Mouse (Mus musculus) spleen, adult 12 weeks (tissue): ENCODE data around the gene Tgif1.
"Not testable (repeated sequence)": the region's sequence is repeated elsewhere in the genome, so short reads cannot be mapped to it uniquely, and the experiment has no call there.

Experiments
- DNase-seq: peaks from one replicate; pipeline ENCODE4 v3.0.0; 2022; ENCODE audit warnings: low spot score

Tgif1 gene

GRCm38 (mm10) chr17:70843252-70843651, 10.1 kb downstream of the Tgif1 start:
- DNase-seq, result no peak

GRCm38 (mm10) chr17:70838533-70838932, 14.8 kb downstream of the Tgif1 start:
- no peak for DNase-seq

DNA sequence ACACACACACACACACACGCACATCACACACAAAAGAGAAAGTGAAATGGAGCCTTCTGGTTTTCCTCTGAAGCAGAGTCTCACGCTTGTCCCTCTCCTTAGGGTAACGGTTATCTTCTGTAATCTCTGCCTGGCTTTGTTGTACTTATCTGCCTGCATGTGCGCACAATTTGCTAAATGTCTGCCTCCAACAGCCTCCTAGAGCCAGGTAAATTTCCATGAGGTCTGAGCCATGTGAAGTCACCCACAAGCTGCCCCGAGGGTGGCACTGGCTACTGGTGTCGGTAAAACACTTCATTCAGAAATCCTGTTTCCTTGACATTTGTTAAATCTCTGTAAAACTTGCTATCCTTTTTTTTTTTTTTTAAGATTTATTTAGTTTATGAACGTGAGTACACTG, 15.3 kb downstream of the Tgif1 start:
- no peak for DNase-seq

GRCm38 (mm10) chr17:70837474-70837873, 15.9 kb downstream of the Tgif1 start:
- DNase-seq, result not testable (repeated sequence)

GRCm38 (mm10) chr17:70836820-70837219, 16.5 kb downstream of the Tgif1 start:
- DNase-seq, result no peak

DNA sequence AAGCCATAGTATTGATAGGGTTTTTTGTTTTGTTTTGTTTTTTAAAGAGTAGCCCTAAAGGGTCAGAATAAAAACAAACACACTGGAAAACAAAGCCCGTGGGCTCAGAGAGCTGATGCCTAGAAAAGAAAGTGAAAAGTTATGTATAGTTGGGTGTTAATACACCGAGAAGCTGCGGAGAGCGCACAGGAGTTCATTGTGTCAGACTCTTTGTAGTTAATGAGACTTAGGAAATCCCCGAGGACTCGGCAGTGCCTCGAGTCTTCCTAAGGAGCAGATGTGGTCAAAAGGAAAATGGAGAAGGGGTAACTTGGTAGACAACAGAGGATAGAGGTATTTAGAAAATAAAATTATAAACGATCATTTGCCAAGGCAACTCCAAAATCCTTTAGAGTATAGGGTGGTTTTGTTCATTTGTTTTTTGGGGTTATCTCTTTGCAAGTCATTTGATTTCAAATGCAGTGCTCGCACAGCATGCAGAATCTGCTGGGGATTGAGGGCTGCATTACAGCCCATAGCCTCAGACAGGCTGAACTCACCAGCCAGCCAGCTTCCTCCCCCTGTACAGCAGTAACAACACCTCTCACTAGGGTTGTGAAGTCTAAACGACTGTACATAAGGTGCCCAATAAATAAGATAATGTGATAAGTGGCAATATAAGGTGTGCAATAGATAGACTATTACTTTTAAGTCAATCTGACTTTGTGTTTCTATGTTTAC, 18.1 kb downstream of the Tgif1 start:
- DNase-seq, result no peak

DNA sequence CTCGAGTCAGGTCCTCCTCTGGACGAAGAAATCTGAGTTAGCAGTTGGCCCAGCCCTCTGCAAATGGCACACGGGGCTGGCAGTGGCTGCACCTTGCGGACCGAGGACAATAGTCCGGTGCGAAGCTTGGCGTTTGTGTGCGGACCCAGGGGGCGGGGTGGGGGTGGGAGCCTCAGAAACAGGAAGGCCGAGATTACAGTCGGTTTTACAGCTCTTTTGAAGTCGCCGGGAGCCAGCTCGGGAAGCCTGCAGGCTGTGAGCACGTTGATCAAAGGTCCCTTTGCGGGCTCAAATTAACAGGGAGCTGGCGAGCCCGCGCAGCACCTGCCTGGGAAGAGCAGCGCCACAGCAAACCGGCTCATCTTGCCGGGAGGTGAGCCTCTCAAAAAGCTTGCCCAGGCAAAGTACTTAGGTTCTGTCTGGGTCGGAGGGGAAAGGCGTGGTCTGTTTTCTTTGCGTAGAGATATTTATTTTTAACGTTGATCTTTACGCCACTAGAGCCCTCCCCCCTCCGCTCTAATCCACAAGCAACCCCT, 18.8 kb downstream of the Tgif1 start:
- no peak for DNase-seq

- DNase-seq, result no peak
Observed at GRCm38 (mm10) chr17:70832544-70832943, 20.8 kb downstream of the Tgif1 start.

DNA sequence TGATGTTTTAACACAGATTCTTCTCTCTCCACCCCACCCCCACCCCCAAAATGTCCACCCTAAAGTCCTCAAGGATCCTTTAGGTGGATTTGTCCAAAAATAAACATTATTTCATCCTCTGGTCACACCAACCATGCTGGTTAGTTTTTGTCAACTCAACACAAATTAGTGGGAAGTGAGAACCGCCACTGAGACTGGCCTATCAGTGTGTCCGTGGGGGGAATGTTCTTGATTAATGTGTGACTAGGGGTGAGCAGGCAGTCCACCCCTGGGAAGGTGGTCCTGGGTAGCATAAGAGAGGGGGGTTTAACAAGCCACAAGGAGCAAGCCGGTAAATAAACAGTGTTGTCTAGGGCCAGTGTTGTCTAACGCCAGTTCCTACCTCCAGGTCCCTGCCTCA, 21.8 kb downstream of the Tgif1 start:
- DNase-seq, result no peak

GRCm38 (mm10) chr17:70829943-70830715, 23.2 kb downstream of the Tgif1 start:
- DNase-seq, result no peak

- no peak for DNase-seq
Observed at GRCm38 (mm10) chr17:70829217-70829616, 24.1 kb downstream of the Tgif1 start.

DNA sequence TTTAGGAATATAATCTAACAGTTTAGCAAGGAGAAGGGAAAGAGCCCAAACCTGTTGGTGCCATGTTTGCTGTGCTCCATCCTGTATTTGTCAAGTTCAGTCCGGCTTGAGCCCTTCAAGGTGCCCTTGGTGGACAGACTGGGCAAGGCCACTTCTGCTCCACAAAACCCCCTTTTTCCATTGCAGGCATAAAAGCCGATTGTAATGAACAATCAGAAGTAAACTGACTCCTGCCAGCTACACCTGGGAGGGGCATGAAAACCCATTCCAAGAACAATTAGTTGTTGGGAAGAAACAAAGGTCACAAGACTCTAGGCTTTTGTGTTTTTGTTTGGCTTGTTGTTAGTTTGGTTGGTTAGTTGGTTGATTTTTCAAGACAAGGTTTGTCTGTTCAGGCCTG, 24.8 kb downstream of the Tgif1 start:
- no peak for DNase-seq

GRCm38 (mm10) chr17:70828180-70828528, 25.2 kb downstream of the Tgif1 start:
- no peak for DNase-seq

- DNase-seq, result not testable (repeated sequence)
Observed at GRCm38 (mm10) chr17:70827463-70828179, 25.7 kb downstream of the Tgif1 start.

- DNase-seq, result no peak
Observed at GRCm38 (mm10) chr17:70826227-70826626, 27.1 kb downstream of the Tgif1 start.

DNA sequence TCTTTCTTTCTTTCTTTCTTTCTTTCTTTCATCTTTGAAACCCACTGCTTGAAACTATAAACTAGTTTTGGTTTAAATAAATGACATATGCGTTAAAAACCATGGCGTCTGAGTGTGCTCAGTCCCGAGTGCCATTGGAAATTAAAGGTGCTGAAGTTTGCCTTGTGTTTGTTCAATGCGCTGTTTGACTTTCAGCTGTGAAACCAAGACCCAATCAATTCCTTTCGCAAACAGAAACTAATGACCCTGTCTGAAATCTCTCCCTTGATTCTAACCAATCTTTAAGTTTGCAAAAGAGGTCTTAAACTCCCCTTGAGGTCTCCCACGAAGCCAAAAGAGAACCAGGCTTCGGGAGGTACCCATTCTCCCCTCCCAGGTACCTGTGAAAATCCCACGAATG, 30.3 kb downstream of the Tgif1 start:
- DNase-seq, result no peak

DNA sequence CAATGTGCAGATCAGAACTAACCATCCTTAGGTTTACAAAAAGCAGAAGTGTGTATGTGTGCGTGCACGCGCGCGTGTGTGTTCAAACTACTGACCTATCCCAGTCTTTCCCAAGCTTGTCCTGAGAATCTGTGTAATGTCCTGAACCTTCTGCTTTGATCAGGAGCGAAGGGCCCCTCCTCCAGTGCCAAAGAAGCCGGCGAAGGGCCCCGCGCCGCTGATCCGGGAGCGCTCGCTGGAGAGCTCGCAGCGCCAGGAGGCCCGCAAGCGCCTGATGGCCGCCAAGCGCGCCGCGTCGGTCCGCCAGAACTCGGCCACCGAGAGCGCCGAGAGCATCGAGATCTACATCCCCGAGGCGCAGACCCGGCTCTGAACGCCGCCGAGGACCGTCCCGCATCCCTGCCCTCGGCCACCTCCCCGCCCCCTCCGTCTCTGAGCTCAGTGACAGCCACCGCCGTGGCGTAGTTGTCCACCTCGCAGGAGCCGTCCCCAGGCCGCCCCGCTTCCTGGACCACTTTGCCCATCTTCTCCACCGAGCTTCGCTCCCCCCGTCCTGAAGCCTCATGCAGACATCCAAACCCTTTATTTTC, 35.4 kb downstream of the Tgif1 start:
- no peak for DNase-seq

DNA sequence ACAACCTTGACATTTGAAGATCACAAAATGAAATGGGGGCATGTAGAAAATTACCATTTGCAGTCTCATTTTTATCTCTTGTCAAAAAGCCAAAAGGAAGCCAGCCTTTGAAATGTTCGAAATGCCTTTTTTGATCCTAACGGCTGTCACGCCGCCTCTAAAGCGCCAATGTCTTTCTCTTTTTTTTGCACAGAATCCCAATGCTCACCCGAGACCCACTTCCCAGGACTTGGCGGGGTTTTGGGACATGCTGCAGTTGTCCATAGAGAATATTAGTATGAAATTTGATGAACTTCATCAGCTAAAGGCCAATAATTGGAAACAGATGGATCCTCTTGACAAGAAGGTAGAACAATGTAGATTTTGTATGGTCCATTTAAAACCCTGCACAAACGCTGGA, 38.3 kb downstream of the Tgif1 start:
- no peak for DNase-seq

DNA sequence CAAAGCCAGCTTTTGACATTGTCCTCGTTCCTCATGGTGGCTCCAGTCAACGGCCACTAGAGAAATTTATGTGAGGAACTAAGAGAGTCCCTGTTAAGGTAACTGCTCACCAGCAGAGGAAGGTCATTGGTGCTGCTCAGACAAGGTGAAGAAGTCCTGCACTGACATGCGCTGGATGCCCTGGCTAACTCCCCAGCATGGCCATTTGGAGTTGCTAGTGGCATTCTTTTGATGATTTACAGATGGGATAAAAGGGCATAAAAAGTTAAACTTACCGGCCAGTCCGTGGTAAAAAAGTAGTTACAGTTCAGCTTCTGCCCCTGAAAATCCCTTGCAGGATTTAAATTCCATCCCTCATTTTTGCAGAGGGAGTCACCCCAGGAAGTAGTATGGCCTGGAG, 42.6 kb downstream of the Tgif1 start:
- DNase-seq, result no peak

DNA sequence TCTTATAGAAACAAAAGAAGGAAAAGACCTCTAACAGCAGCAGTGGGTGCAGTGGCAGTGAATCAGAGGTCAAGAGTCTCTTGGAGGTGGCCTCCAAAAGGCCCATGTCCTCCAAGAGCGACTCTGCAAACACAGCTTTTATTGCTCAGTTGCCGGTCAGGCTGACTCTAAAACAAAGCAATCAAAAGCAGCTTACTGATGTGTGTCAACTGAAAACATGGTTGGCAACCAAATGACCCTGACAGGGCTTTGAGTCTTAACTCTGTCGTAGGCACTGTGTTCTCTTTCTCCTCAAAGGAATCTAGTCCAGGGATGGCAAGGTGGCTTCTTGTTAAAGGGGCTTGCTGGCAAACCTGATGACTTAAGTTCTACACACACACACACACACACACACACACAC, 43.6 kb downstream of the Tgif1 start:
- no peak for DNase-seq

- no peak for DNase-seq
Observed at GRCm38 (mm10) chr17:70808837-70809236, 44.5 kb downstream of the Tgif1 start.

GRCm38 (mm10) chr17:70807885-70808284, 45.5 kb downstream of the Tgif1 start:
- DNase-seq, result no peak
